ENCODE assay signal across 8 mouse cellular contexts in genomic region chr3:5860237-5860636, GRCm38 (mm10).
DNase-seq lines count a peak whose midpoint lies in the region; TF ChIP-seq lines count a peak whose summit lies in the region.
"Not testable (repeated sequence)": the region's sequence is repeated elsewhere in the genome, so short reads cannot be mapped to it uniquely, and the experiment has no call there.

No protein-coding gene starts in this region.

- H3K27ac ChIP-seq in left cerebral cortex, adult 2 months: not testable (repeated sequence)

- TF ChIP-seq CTCF in left cerebral cortex, adult 2 months (IDR thresholded peaks at IDR 0.05): not testable (repeated sequence)

- not testable (repeated sequence) for H3K36me3 ChIP-seq in megakaryocyte, embryonic 14.5 days (replicated peaks; ENCODE audit: low read length)

- intact Hi-C loops in left cerebral cortex, adult 2 months (cut with DNase I): not testable (repeated sequence)

- not testable (repeated sequence) for H3K9me3 ChIP-seq in megakaryocyte, embryonic 14.5 days

- DNase-seq in adrenal gland, adult 2 months: peak; percentile 100
- DNase-seq in cerebellum, postnatal 25 days: peak; percentile 89 to 100
- DNase-seq in heart, adult 11 months: peak; percentile 100
- peak; percentile 100 for DNase-seq in kidney, postnatal 14 days
- DNase-seq in left cerebral cortex, adult 2 months (ENCODE audit: extremely low spot score in 1 of 2, low spot score in 2 of 2): peak; percentile 100
- DNase-seq in spleen, postnatal 10 days (ENCODE audit: low spot score in 2 of 2): peak; percentile 92 to 100
- peak; percentile 99 for DNase-seq in urinary bladder, postnatal 14 days (ENCODE audit: low spot score)

- not testable (repeated sequence) for H3K4me3 ChIP-seq in left cerebral cortex, adult 2 months
- peak overlapping the region; percentile 0 for H3K4me3 ChIP-seq in megakaryocyte, embryonic 14.5 days (replicated peaks)

- not testable (repeated sequence) for H3K27me3 ChIP-seq in megakaryocyte, embryonic 14.5 days (replicated peaks)

- not testable (repeated sequence) for H3K4me1 ChIP-seq in megakaryocyte, embryonic 14.5 days
